Mouse (Mus musculus): ENCODE measurements around the gene Gm5136.

The Gm5136 gene

GRCm38 (mm10) chr10:108649174-108649573, 50.8 kb downstream of the Gm5136 start:
- intact Hi-C loops (cut with DNase I) = no loop called here
